In the genomic region with DNA sequence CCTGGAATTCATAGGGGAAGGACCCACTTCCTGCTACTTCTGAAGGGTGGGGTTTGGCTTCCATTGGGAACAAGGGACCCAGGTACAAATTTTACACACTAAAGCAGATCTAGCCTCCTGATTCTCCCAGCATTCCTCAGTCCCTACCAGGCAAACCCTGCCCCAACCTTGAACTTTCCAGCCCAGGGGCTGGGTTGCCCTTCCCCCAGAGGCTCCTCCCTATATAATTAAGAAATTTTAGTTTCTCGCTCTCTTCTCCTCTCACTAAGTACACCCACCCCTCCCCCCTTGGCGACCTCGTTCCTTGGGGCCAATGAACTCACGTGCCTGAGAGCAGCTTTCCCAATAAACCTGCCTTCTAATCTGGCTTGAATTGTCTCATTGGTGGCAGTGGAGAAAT, we compare ENCODE assay signal across 28 mouse cellular contexts. TPM values are rescaled to one million over a fixed set of nuclear protein-coding genes. Genes with fewer than 3 reads are reported as not detected.
DNase-seq lines count a peak whose midpoint lies in the region; TF ChIP-seq lines count a peak whose summit lies in the region.
"Had no signal": no experiment of that assay in that cellular context is flagged by ENCODE, and none has a peak within 500 bp of the region (broad histone marks: within the 10 kb centered on the region; RNA-seq: fewer than 3 reads in every experiment).

No protein-coding gene starts in this region.

- peaks cover 18 to 30% of the 10 kb centered on the region in 2 experiments for H3K4me1 ChIP-seq in ES-E14 (ENCODE audit: control insufficient read depth in 2 of 2, insufficient read depth in 2 of 2, low read length in 2 of 2, poor library complexity in 1 of 2)
- H3K4me1 ChIP-seq: embryonic facial prominence, embryonic 12.5 days; heart, embryonic 10.5 days; heart, embryonic 13.5 days had no signal

- no peaks in the 10 kb centered on the region for H3K36me3 ChIP-seq in ES-E14 (ENCODE audit: control insufficient read depth, insufficient read depth, low read length, poor library complexity, severe bottlenecking)
- H3K36me3 ChIP-seq: embryonic facial prominence, embryonic 12.5 days; embryonic facial prominence, embryonic 15.5 days; forebrain, embryonic 12.5 days; heart, embryonic 10.5 days; heart, embryonic 13.5 days had no signal

- no peak overlapping the region for H3K4me3 ChIP-seq in ES-E14 (ENCODE audit: insufficient read depth in 1 of 2, low read depth in 1 of 2, low read length in 2 of 2, poor library complexity in 1 of 2, severe bottlenecking in 1 of 2)
- H3K4me3 ChIP-seq: embryonic facial prominence, embryonic 12.5 days; embryonic facial prominence, embryonic 15.5 days; forebrain, embryonic 12.5 days; heart, embryonic 10.5 days; heart, embryonic 13.5 days had no signal

- H3K9me3 ChIP-seq in ES-E14 (ENCODE audit: control insufficient read depth, insufficient read depth, low read depth, low read length), result no peaks in the 10 kb centered on the region
- H3K9me3 ChIP-seq: embryonic facial prominence, embryonic 12.5 days; embryonic facial prominence, embryonic 15.5 days; forebrain, embryonic 12.5 days; heart, embryonic 10.5 days; heart, embryonic 13.5 days had no signal

- peak; percentile 66 for DNase-seq in heart, adult 11 months
- no peak for DNase-seq in heart, adult 9 months (ENCODE audit: low spot score in 2 of 2)
- DNase-seq in ES-E14 (ENCODE audit: low read depth, low spot score) (peak; percentile 92), ZHBTc4 (ENCODE audit: low read depth, low spot score) (peak; percentile 96)
- DNase-seq in cerebellum, postnatal 14 days, result no peak
- no peak for DNase-seq in right cerebral cortex, postnatal 10 days (ENCODE audit: low spot score in 2 of 2)
- no peak for DNase-seq in gastrocnemius, postnatal 10 days
- DNase-seq: adrenal gland, adult 8-10 months; adrenal gland, postnatal 36 days; B cell, adult 2 months; cerebellum, adult 18-20 months; cerebellum, adult 9-10 months; cerebellum, postnatal 25 days; gastrocnemius, postnatal 14 days; heart, adult 18-20 months; heart, postnatal 14 days; heart, postnatal 4 days; kidney, adult 18-20 months had no signal

- H3K9ac ChIP-seq in ES-E14 (ENCODE audit: insufficient read depth, low read depth, low read length, poor library complexity, severe bottlenecking), result peak overlapping the region; percentile 73; the same call in 1 of the 2 replicates
- H3K9ac ChIP-seq: embryonic facial prominence, embryonic 12.5 days; embryonic facial prominence, embryonic 15.5 days; forebrain, embryonic 12.5 days; heart, embryonic 13.5 days; hindbrain, embryonic 14.5 days had no signal

- peak overlapping the region; percentile 100 for H3K27ac ChIP-seq in ES-E14 (ENCODE audit: insufficient read depth, low read depth, low read length, poor library complexity, severe bottlenecking)
- H3K27ac ChIP-seq: embryonic facial prominence, embryonic 12.5 days; embryonic facial prominence, embryonic 15.5 days; forebrain, embryonic 12.5 days; heart, embryonic 10.5 days; heart, embryonic 13.5 days; hindbrain, embryonic 14.5 days; hindbrain, postnatal 0 days had no signal

- in situ Hi-C loops in ES-E14 (cut with MboI; ENCODE audit: low sequenced_read_pairs in 2 of 2, unreplicated experiment in 2 of 2), result no loop called here

TF ChIP-seq in ES-E14, 5 proteins besides CTCF, POLR2A, EP300 and RAD21:
- TF ChIP-seq HCFC1 (IDR thresholded peaks at IDR 0.05; ENCODE audit: borderline replicate concordance, insufficient read depth, low read length), result no peak
- TF ChIP-seq CHD2 (IDR thresholded peaks at IDR 0.05; ENCODE audit: low read depth, low read length), result peak; percentile 52; the same call in 1 of the 2 replicates

RNA-seq across cellular contexts. Expression of a gene that starts 40.3 kb away (rescaled TPM):
- total RNA-seq in ES-E14 (2012; rRNA removed), result 73.1 and 98.4 TPM in 2 replicates
- 10 to 100 TPM; 44.4 to 58.3 TPM for total RNA-seq in gastrocnemius, postnatal 10 days (2021)

RNA-seq across cellular contexts. Expression of a gene that starts 42.6 kb away (rescaled TPM):
- 17.5 and 38.7 TPM in 2 replicates for total RNA-seq in ES-E14 (2012; rRNA removed)
- total RNA-seq in gastrocnemius, postnatal 10 days (2021), result 10 to 100 TPM; 38.7 to 43.0 TPM
- total RNA-seq: CH12.LX; common myeloid progenitor, adult 5-6 weeks; MEL had no signal

Comparison
In these comparisons a context has a peak if more than half of its experiments do, and no peak if none do; other contexts are left out.
1. DNase-seq: peak in heart, adult 11 months (single experiment), ES-E14 (single experiment) and ZHBTc4 (single experiment); none in heart, adult 9 months (0 of 2), cerebellum, postnatal 14 days (0 of 2), right cerebral cortex, postnatal 10 days (0 of 2) and gastrocnemius, postnatal 10 days (single experiment).